Comparison of ENCODE assay signal across 9 mouse cellular contexts in the genomic region with DNA sequence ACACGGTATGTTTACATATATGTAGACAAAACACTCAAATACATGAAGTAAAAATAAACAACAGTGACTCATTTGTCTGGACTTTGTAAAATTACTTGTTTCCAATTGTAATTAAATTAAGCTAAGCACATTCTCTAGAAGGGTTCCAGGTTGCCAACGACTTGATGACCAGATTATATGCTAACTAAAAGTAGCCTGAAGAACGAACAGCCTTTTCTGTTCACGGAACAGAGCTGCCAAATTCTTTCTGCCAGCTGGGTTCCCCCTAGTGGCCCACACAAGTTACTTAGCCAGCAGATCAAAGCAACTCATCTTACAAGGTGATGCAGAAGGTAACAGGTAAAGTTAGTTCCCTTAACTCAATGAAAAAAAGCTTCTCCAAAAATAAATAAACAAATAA. TPM values are rescaled to one million over a fixed set of nuclear protein-coding genes. Genes with fewer than 3 reads are reported as not detected.
DNase-seq lines count a peak whose midpoint lies in the region; ATAC-seq and TF ChIP-seq lines count a peak whose summit lies in the region.
"Had no signal": no experiment of that assay in that cellular context is flagged by ENCODE, and none has a peak within 500 bp of the region (broad histone marks: within the 10 kb centered on the region; RNA-seq: fewer than 3 reads in every experiment).

No protein-coding gene starts in this region.

- no peaks in the 10 kb centered on the region for H3K9me3 ChIP-seq in G1E (replicated peaks)
- no peaks in the 10 kb centered on the region for H3K9me3 ChIP-seq in intestine, embryonic 14.5 days (ENCODE audit: control insufficient read depth, low read length)
- H3K9me3 ChIP-seq: liver, embryonic 15.5 days had no signal

- H3K9ac ChIP-seq in intestine, embryonic 14.5 days (ENCODE audit: low read length) = no peak overlapping the region
- H3K9ac ChIP-seq: liver, embryonic 15.5 days had no signal

- no peak overlapping the region for H3K4me3 ChIP-seq in G1E (ENCODE audit: low read depth, low read length)
- no peak overlapping the region for H3K4me3 ChIP-seq in intestine, embryonic 14.5 days (ENCODE audit: low read depth, low read length)
- H3K4me3 ChIP-seq: erythroblast, embryonic 14.5 days; liver, embryonic 15.5 days had no signal

- H3K4me2 ChIP-seq in intestine, embryonic 14.5 days (ENCODE audit: low read length) = no peak overlapping the region
- H3K4me2 ChIP-seq: liver, embryonic 15.5 days had no signal

- DNase-seq in kidney, adult 9 months = peak; percentile 55
- no peak for DNase-seq in kidney, adult 11 months
- DNase-seq in CD4-positive helper T cell, adult 2 months (ENCODE audit: low read depth, low spot score) = peak; percentile 43
- DNase-seq in G1E (ENCODE audit: low spot score) = peak; percentile 31
- peak; percentile 41 for DNase-seq in intestine, embryonic 14.5 days (ENCODE audit: low spot score)
- peak; percentile 32 for DNase-seq in retina, embryonic 14.5 days (ENCODE audit: low spot score)

- 14% methylated on average over 4 of the region's 4 CpGs for WGBS in intestine, embryonic 14.5 days

- H3K36me3 ChIP-seq in G1E (replicated peaks) = no peaks in the 10 kb centered on the region
- H3K36me3 ChIP-seq in intestine, embryonic 14.5 days (ENCODE audit: control insufficient read depth, insufficient read depth, low read length) = no peaks in the 10 kb centered on the region
- H3K36me3 ChIP-seq: liver, embryonic 15.5 days had no signal

- no peak for ATAC-seq in G1E (ENCODE audit: extremely low read depth, insufficient number of reproducible peaks, low FRiP score, poor library complexity, severe bottlenecking)
- ATAC-seq in intestine, embryonic 14.5 days (replicated peaks; ENCODE audit: low FRiP score, low TSS enrichment, low read depth) = 0 out of 2 replicates have a peak, but pooled peaks have one; percentile 62
- no peak for ATAC-seq in granulocyte monocyte progenitor cell, adult 5-6 weeks (replicated peaks; ENCODE audit: poor library complexity, severe bottlenecking)

- TF ChIP-seq CTCF in G1E (IDR thresholded peaks at IDR 0.05; ENCODE audit: low read depth, low read length) = no peak; the same call in 1 of the 2 replicates

- H3K4me1 ChIP-seq in G1E (ENCODE audit: insufficient read depth, low read depth, low read length) = peaks cover 4% of the 10 kb centered on the region; the same call in 1 of the 2 replicates
- no peaks in the 10 kb centered on the region for H3K4me1 ChIP-seq in intestine, embryonic 14.5 days (replicated peaks; ENCODE audit: control insufficient read depth, insufficient read depth, low read length)

- no peak overlapping the region for H3K27ac ChIP-seq in intestine, embryonic 14.5 days (ENCODE audit: low read depth)
- H3K27ac ChIP-seq: liver, embryonic 15.5 days had no signal

- H3K27me3 ChIP-seq in G1E (ENCODE audit: insufficient read depth, low read length) = peaks cover 25% of the 10 kb centered on the region
- H3K27me3 ChIP-seq in intestine, embryonic 14.5 days (replicated peaks; ENCODE audit: control insufficient read depth, insufficient read depth, low read length) = no peaks in the 10 kb centered on the region

RNA-seq across cellular contexts. Expression of gene Fcamr, which starts 16.6 kb away (rescaled TPM):
- total RNA-seq in G1E (2014; fragmentation: Nextera tagmentation) = not detected in 2 replicates
- not detected in 2 replicates for total RNA-seq in G1E (2017)
- polyA plus RNA-seq in G1E (2012) = not detected in 2 replicates
- polyA plus RNA-seq in intestine, embryonic 14.5 days (2014; fragmentation: Nextera tagmentation; extraction: Ambion mirVana) = 0.16 TPM in 1 of 2 replicates, not detected in the other
- total RNA-seq in granulocyte monocyte progenitor cell, adult 5-6 weeks (2014; fragmentation: Nextera tagmentation) = not detected in 2 replicates
- not detected in 2 replicates for total RNA-seq in granulocyte monocyte progenitor cell, adult 5-6 weeks (2017)
- polyA plus RNA-seq: erythroblast, embryonic 14.5 days; liver, embryonic 15.5 days had no signal

RNA-seq across cellular contexts. Expression of gene Pigr, which starts 42.4 kb away (rescaled TPM):
- total RNA-seq in G1E (2014; fragmentation: Nextera tagmentation) (not detected in 2 replicates), G1E (2017) (under 0.01 and 0.06 TPM in 2 replicates)
- not detected in 2 replicates for polyA plus RNA-seq in G1E (2012)
- polyA plus RNA-seq in intestine, embryonic 14.5 days (2014; fragmentation: Nextera tagmentation; extraction: Ambion mirVana) = 0.71 and 0.76 TPM in 2 replicates
- not detected in 2 replicates for total RNA-seq in granulocyte monocyte progenitor cell, adult 5-6 weeks (2014; fragmentation: Nextera tagmentation)
- total RNA-seq in granulocyte monocyte progenitor cell, adult 5-6 weeks (2017) = not detected in 2 replicates

RNA-seq across cellular contexts. Expression of gene AA986860, which starts 52.3 kb away (rescaled TPM):
- total RNA-seq in G1E (2014; fragmentation: Nextera tagmentation) = 3.5 and 8.6 TPM in 2 replicates
- 1.1 and 1.2 TPM in 2 replicates for total RNA-seq in G1E (2017)
- polyA plus RNA-seq in G1E (2012) = 1.1 and 1.2 TPM in 2 replicates
- polyA plus RNA-seq in intestine, embryonic 14.5 days (2014; fragmentation: Nextera tagmentation; extraction: Ambion mirVana) = 55.7 and 61.4 TPM in 2 replicates
- 0.09 and 0.88 TPM in 2 replicates for total RNA-seq in granulocyte monocyte progenitor cell, adult 5-6 weeks (2014; fragmentation: Nextera tagmentation)
- not detected in 2 replicates for total RNA-seq in granulocyte monocyte progenitor cell, adult 5-6 weeks (2017)

RNA-seq across cellular contexts. Expression of gene Pfkfb2, which starts 55.0 kb away (rescaled TPM):
- 42.4 and 47.1 TPM in 2 replicates for total RNA-seq in G1E (2014; fragmentation: Nextera tagmentation)
- 48.5 and 53.0 TPM in 2 replicates for total RNA-seq in G1E (2017)
- polyA plus RNA-seq in G1E (2012) = 7.0 and 12.5 TPM in 2 replicates
- polyA plus RNA-seq in intestine, embryonic 14.5 days (2014; fragmentation: Nextera tagmentation; extraction: Ambion mirVana) = 9.4 and 9.8 TPM in 2 replicates
- total RNA-seq in granulocyte monocyte progenitor cell, adult 5-6 weeks (2014; fragmentation: Nextera tagmentation) = 6.6 and 9.1 TPM in 2 replicates
- total RNA-seq in granulocyte monocyte progenitor cell, adult 5-6 weeks (2017) = 13.9 and 15.7 TPM in 2 replicates
